Mouse (Mus musculus) cerebellum, adult 11-12 months (tissue): ENCODE results near the gene Susd4.

ENCODE experiments used
- DNase-seq: peaks from one replicate; pipeline ENCODE4 v3.0.0; 2022

Susd4 gene

GRCm38 (mm10) chr1:182861671-182862358, 98.2 kb downstream of the Susd4 start:
- DNase-seq: peak; percentile 30

DNA sequence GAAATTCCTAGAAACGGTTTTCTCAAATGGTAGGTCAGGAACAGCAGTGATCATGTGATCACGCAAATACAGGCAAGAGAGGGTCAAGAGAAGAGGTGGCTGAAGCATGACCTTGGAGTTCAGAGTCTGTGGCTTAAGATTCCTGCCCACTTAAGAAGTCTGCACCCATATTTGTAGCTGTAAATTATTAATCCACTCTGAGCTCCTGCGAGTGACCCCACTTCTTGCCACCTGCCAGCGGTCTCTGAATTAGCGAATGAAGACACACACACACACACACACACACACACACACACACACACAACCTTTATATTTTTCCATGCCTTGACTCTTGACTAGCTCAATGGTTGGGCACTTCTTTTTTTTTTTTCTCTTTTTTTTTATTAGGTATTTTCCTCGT, 99.7 kb downstream of the Susd4 start:
- no peak for DNase-seq

- no peak for DNase-seq
Measured at GRCm38 (mm10) chr1:182867886-182868285, 104.2 kb downstream of the Susd4 start.

DNA sequence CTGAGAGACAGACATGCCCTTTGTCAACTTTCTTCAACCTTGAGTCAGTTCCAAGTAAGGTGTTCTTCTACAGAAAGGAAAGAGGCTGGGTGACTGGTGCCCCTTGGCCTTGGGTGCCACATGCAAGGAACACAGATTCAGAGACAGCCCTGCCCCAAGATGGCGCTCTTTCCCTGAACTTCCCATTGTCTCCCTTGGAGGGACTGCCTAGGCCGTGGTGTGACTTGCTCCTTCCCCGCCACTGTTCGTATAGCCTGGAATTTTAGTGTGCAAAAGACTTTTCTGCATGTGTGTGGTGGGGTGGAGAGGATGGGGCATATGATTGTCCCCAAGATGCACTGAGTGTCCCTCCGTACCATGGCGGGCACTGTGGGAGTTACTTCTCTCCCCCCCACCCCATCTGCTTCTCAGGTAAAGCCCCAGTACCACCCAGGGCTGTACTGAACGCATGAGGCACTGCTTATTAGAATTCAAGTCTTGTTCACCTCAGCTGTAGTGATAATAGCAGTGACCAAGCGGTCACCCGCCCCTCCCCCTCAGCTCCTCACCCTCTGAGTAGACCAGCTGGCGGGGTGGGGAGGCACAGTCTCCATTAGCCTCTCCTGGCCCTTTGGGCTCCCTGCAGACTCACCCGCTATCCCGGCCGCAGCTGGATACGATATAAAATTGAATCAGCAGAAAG, 104.9 kb downstream of the Susd4 start:
- no peak for DNase-seq

- DNase-seq: no peak
Measured at GRCm38 (mm10) chr1:182869114-182869456, 105.4 kb downstream of the Susd4 start.

DNA sequence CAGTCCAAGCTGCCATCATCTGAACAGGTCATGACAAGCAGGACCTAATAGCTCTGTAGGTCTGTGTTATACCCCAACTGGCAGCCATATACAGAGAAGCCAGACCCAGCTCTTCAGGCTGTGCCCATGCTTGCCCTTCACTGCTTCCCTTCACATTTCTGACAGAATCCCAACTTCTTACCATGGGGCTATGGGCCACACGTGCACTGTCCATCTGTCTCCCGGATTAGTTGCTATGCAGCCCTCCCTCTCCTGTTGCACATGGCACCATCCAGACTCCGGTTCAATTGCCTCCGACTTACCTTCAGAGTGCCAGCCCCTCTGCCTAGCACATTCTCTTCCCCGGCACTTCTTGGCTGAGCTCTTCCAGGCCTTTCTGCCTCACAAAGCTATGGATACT, 114.5 kb downstream of the Susd4 start:
- no peak for DNase-seq

DNA sequence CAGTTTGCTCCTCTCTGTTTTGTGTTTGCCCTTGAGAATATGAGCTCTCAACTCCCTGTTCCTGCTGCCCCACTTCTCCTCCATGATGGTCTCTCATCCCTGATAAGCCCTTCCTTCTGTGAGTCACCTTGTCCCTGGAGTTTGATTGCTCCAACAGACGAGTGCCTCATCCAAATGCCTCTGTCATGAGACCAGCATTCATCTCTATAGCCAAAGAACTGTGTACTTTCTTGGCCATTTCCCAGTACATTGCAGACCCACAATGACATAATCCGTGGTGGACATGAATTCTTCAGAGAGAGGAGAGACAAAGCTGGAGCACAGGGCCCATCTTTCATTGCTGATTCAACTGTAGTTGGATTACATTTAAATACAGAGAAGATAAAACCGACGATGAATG, 115.1 kb downstream of the Susd4 start:
- DNase-seq: no peak

DNA sequence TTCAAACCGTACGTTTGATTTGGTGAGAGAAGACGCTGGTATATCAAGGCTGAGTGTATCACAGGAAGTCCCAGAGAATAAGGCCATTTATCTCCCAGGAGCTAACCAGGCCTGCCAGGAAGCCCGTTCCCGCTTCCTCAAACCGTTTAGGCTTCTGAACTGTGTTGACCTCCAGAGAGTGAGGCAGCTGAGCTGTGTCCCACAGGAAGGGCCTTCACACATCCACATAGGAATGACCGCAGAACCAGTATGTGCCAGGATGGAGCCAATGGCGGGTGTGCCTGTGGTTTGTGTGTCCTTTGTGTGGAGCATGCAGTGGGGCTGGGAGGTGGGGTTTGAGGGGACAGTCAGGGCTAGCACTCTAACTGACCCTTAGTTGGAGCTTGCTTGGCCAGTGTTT, 117.6 kb downstream of the Susd4 start:
- DNase-seq: no peak

DNA sequence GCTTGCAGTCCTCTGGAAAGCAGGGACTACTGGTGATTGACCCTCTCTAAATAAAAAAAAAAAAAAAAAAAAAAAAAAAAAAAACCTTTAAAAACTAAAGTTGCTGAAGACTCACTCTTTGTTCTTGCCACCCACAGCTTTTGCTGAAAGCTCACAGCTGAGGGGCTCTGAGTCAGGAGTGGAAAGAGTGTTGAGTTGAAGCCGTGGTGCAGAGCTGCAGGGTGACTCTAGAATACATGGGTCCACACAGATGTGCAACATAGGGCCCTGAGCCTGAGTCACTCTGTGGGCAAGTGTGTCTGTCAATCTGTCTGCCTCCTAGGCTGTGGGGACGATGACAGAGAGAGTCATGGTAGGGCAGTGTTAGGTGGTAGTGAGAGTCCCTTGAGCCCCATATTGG, 119.0 kb downstream of the Susd4 start:
- no peak for DNase-seq

GRCm38 (mm10) chr1:182895698-182896097, 132.0 kb downstream of the Susd4 start:
- peak; percentile 23 for DNase-seq

- no peak for DNase-seq
Measured at GRCm38 (mm10) chr1:182897071-182897470, 133.4 kb downstream of the Susd4 start.

GRCm38 (mm10) chr1:182897506-182898138, 134.0 kb downstream of the Susd4 start:
- DNase-seq: peak; percentile 51

GRCm38 (mm10) chr1:182902095-182902494, 138.4 kb downstream of the Susd4 start:
- DNase-seq: no peak

GRCm38 (mm10) chr1:182902906-182903305, 139.2 kb downstream of the Susd4 start:
- DNase-seq: no peak

DNA sequence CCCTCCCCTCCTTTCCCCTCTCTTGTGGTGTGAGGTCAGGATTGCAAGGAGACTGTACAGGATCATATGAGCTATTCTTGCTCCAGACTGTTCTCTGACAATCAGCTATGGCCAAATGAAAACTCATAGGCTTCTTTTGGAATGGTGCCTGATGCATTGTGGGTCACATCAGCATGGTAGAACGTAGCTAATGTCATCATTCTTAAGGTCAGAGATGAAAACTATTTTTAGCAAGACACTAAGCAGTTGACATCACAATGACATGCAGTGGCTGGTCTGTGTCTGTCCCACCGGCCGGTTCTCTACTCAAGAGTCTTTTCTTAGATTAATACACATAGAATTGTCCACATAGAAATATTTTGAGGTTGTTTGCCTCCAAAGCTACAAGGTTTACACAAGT, 142.0 kb downstream of the Susd4 start:
- DNase-seq: no peak

DNA sequence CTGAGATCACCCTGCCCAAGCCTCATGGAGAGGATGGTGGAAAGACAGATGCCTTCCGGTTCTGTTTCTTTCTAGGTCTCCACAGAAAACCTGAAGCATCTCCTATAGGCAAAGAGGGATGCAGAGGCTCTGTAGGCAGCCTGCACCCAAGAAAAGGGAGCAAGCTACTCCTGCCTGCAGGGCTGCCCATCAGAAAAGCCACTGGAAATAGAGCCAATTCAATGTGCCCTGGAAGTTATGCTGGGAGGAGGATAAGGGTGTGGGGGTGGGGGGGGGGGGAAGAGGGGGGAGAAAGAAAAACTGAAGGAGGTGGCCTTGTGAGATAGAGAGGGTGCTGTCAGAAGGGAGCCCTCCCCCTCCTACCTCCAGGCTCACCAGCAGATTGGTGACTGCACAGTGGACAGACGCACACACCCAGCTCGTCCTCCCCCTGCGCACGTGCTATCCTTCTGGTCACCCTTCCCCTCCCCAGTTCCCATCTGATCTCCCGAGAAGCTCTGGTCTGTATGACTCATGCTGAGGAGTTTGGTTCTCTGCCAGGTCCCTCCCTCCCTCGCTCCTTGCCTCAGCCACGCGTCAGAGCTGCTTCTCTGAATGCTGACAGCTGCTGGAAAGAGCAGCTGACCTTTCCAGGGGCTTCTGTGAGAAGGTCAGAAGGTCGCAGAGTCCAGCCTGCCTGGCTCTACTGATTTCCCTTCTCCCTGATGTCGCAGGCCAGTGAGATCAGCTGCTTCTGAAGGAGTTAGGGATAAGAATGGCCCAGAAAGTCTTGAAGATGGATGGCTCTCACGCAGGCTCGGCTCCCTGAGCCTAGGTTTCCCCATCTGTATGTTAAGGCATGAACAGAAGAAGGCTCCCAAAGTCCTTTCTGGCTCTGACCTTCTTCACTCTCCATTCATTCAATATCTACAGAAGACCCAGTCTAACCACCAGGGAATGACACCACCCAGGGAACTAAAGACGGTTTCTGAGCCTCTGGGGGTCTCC, 144.7 kb downstream of the Susd4 start:
- DNase-seq: peak; percentile 43

DNA sequence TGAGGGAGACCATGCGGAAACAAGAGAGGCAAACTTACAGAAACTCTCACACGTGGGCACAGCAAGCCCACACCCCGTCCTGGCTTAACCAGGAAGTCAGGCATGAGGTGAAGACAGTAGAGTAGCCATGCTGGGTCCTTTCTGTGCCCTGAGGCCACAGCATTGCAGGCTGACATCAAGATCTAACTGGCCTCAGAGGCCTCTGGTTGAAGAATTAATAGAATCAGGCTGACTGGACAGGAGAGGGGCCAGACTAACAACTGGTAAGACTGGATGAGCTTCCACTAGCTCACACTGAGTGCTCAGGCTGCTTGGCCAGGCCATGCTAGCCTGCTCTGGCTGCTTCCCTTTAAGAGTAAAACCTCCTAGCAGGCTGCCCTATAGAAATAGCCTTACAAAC, 145.4 kb downstream of the Susd4 start:
- no peak for DNase-seq

DNA sequence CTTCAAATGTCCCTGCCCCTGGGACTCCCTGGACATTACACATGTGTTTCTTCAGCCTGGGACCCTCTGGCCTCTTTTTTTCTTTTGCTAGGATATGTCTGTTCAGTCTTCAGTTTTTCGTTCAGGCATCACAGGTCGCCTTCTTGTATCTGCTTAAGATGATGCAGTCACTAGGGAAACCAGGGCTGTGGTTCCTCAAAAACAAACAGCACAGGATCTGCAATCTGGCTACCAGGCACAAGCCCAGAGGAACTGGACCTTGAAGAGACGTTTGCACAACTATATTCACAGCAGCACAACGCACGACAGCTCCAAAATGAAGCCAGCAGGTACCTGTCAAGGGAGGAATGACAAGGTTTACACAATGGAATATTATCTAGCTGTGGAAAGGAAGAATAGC, 145.9 kb downstream of the Susd4 start:
- no peak for DNase-seq

- DNase-seq: no peak
Measured at GRCm38 (mm10) chr1:182912591-182912990, 148.9 kb downstream of the Susd4 start.

DNA sequence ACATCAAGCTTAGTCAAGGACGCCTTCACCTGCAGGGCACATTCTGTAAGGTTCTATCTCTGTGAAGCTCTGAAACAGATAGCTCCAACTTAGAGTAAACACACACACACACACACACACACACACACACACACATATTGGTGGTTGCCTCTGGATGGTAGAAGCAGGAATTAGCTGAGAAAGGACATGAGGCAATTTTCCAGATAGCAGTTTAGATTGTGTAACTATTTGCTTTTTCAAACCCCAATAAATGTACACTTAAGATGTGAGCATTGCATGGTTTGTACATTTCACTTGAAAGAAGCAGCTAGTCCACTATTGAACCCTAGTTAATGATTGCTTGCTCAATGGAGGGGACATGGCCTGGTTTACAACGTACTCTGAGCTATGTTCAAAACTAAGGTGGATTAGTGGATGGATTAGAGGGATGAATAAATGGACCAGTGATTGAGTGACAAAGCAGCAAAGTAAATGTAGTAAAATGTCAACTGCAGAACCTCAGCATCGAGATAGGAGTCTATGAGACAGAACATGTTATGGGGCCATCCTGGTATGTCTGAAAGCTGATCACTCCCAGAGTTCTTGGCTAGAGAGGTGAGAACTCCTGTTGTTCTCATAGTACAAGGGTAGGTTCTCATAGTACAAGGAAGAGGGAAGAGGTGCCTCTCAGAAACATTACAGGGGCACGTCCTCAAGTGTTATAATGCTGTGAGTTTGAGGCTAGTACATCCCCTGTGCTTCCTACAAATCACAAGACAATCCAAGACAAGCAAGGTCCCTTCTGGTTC, 150.7 kb downstream of the Susd4 start:
- DNase-seq: no peak

- DNase-seq: no peak
Measured at GRCm38 (mm10) chr1:182916166-182916565, 152.5 kb downstream of the Susd4 start.

DNA sequence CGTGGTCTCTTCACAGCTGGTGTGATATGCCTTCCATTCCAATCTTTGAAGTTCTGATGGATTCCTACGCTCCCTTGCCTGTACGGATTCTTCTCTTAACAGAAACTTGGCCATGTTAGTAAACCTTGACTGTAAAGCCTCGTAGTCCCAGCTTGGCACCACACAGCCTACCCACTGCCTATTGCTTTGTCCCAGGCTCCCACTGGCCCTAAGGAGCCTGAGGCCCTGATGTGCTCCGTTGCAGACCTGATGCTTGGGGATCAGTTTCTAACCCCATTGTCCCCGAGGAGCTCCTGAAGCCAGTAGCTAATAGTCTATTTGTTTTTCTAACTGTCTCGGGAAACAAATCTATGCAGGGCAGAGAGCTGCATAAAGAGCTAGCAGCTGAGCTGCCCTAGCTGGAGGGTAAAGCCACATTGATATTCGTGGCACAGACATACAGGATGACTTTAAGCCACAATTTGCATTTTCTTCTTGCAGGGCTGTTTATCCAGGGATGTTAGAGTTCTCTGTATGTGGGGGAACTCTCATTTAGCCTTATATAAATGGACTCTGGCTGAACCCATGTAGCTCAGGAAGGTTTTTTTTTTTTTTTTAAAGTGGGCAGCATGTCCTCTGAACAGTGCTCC, 155.2 kb downstream of the Susd4 start:
- no peak for DNase-seq
